Mouse (Mus musculus) limb, embryonic 12.5 days (tissue): ENCODE measurements around the gene Nfyb. TPM values are rescaled to one million over a fixed set of nuclear protein-coding genes. Genes with fewer than 3 reads are reported as not detected.

Experiments
- ATAC-seq: fragments of 200-750 bp; cut with Nextera tagmentation; 2 replicates; pipeline ENCODE4 v1.8.0; 2017; ENCODE audit warnings: low read depth, moderate TSS enrichment; ENCODE audit not compliant: insufficient number of reproducible peaks, insufficient read depth, low FRiP score, low TSS enrichment
- H3K27ac ChIP-seq: fragments of 300-500 bp; sonication (generic); 2 replicates; pipeline ENCODE4 v1.5.1; 2016; ENCODE audit warnings: mild to moderate bottlenecking, moderate library complexity
- H3K27me3 ChIP-seq: fragments of 300-500 bp; sonication (generic); 2 replicates; pipeline ENCODE4 v1.6.1; 2016; ENCODE audit warnings: mild to moderate bottlenecking, moderate library complexity
- H3K36me3 ChIP-seq: fragments of 300-500 bp; sonication (generic); 2 replicates; pipeline ENCODE4 v1.6.1; 2016; ENCODE audit warnings: mild to moderate bottlenecking, moderate library complexity
- H3K4me1 ChIP-seq: fragments of 300-500 bp; sonication (generic); replicated peaks from 2 replicates; pipeline ENCODE4 v1.6.1; 2016
- H3K4me2 ChIP-seq: fragments of 300-500 bp; sonication (generic); 2 replicates; pipeline ENCODE4 v1.6.1; 2016; ENCODE audit warnings: mild to moderate bottlenecking, moderate library complexity
- H3K4me3 ChIP-seq: fragments of 300-500 bp; sonication (generic); replicated peaks from 2 replicates; pipeline ENCODE4 v1.5.1; 2016; ENCODE audit warnings: mild to moderate bottlenecking
- H3K9ac ChIP-seq: fragments of 300-500 bp; sonication (generic); replicated peaks from 2 replicates; pipeline ENCODE4 v1.6.1; 2016; ENCODE audit warnings: mild to moderate bottlenecking, moderate library complexity
- H3K9me3 ChIP-seq: fragments of 300-500 bp; sonication (generic); 2 replicates; pipeline ENCODE4 v1.6.1; 2016; ENCODE audit warnings: mild to moderate bottlenecking, moderate library complexity
- WGBS: fragments of 180-500 bp; shearing (Covaris S2); methylation state at CpG from one replicate; pipeline ENCODE4 v1.1.7; 2016; 5-methylcytosine and 5-hydroxymethylcytosine counted together
- polyA plus RNA-seq: library from polyadenylated mRNA; unstranded; fragments of >200 nt; fragmentation: Nextera tagmentation; extraction: Ambion mirVana; gene quantifications from 2 replicates; pipeline ENCODE4 v1.2.1, GENCODE M21; 2016

Nfyb gene
- polyA plus RNA-seq, 1 experiment from 2014 or later = 66.8 TPM

- ATAC-seq = no peak
- Histone ChIP-seq H3K4me3 (no peak overlapping the region), H3K27ac (no peak overlapping the region), H3K4me2 (no peak overlapping the region), H3K36me3 (peaks cover 81% of the 10 kb centered on the region), H3K9me3 (no peaks in the 10 kb centered on the region), H3K27me3 (no peaks in the 10 kb centered on the region), H3K4me1 (no peaks in the 10 kb centered on the region), H3K9ac (no peak overlapping the region)
- WGBS = 89% methylated on average over 6 of the region's 6 CpGs
These were observed 19.6 kb downstream of the Nfyb start for GRCm38 (mm10) chr10:82744296-82744695.

- no peak overlapping the region for H3K9ac ChIP-seq
- H3K4me3 ChIP-seq = no peak overlapping the region
- ATAC-seq = no peak
- H3K4me1 ChIP-seq = no peaks in the 10 kb centered on the region
- no peak overlapping the region for H3K4me2 ChIP-seq
- 78% methylated on average over 1 of the region's 1 CpGs for WGBS
- no peak overlapping the region for H3K27ac ChIP-seq
- peaks cover 78% of the 10 kb centered on the region for H3K36me3 ChIP-seq
- H3K27me3 ChIP-seq = no peaks in the 10 kb centered on the region
- no peaks in the 10 kb centered on the region for H3K9me3 ChIP-seq
These were observed 21.4 kb downstream of the Nfyb start for GRCm38 (mm10) chr10:82742578-82742977.

GRCm38 (mm10) chr10:82741876-82742275 lies 22.1 kb downstream of the Nfyb start:
- H3K4me3 ChIP-seq = no peak overlapping the region
- no peak overlapping the region for H3K4me2 ChIP-seq
- no peaks in the 10 kb centered on the region for H3K27me3 ChIP-seq
- no peaks in the 10 kb centered on the region for H3K9me3 ChIP-seq
- no peaks in the 10 kb centered on the region for H3K4me1 ChIP-seq
- H3K36me3 ChIP-seq = peaks cover 75% of the 10 kb centered on the region
- H3K9ac ChIP-seq = no peak overlapping the region
- ATAC-seq = no peak
- WGBS = 94% methylated on average over 4 of the region's 4 CpGs
- no peak overlapping the region for H3K27ac ChIP-seq

GRCm38 (mm10) chr10:82741354-82741753 lies 22.6 kb downstream of the Nfyb start:
- no peak for ATAC-seq
- Histone ChIP-seq H3K27me3 (no peaks in the 10 kb centered on the region), H3K36me3 (peaks cover 74% of the 10 kb centered on the region), H3K9ac (no peak overlapping the region), H3K4me2 (no peak overlapping the region), H3K9me3 (no peaks in the 10 kb centered on the region), H3K4me3 (no peak overlapping the region), H3K4me1 (no peaks in the 10 kb centered on the region), H3K27ac (no peak overlapping the region)
- WGBS = 79% methylated on average over 8 of the region's 8 CpGs

GRCm38 (mm10) chr10:82699296-82699941 lies 64.5 kb downstream of the Nfyb start:
- no peaks in the 10 kb centered on the region for H3K9me3 ChIP-seq
- peak overlapping the region; percentile 94 for H3K4me3 ChIP-seq
- peak overlapping the region; percentile 79 for H3K9ac ChIP-seq
- ATAC-seq = peak; percentile 64
- peak overlapping the region; percentile 56; the same call in 1 of the 2 replicates for H3K27ac ChIP-seq
- no peaks in the 10 kb centered on the region; the same call in 1 of the 2 replicates for H3K27me3 ChIP-seq
- peak overlapping the region; percentile 90 for H3K4me2 ChIP-seq
- WGBS = under 1% methylated on average over 55 of the region's 59 CpGs
- peaks cover 20% of the 10 kb centered on the region for H3K36me3 ChIP-seq
- peaks cover 9% of the 10 kb centered on the region for H3K4me1 ChIP-seq

GRCm38 (mm10) chr10:82698712-82699261 lies 65.2 kb downstream of the Nfyb start:
- Histone ChIP-seq H3K4me3 (peak overlapping the region; percentile 94), H3K4me2 (peak overlapping the region; percentile 90), H3K9me3 (no peaks in the 10 kb centered on the region), H3K27me3 (no peaks in the 10 kb centered on the region; the same call in 1 of the 2 replicates), H3K9ac (peak overlapping the region; percentile 79), H3K27ac (peak overlapping the region; percentile 56; the same call in 1 of the 2 replicates), H3K36me3 (peaks cover 16% of the 10 kb centered on the region), H3K4me1 (peaks cover 9% of the 10 kb centered on the region)
- peak; percentile 91 for ATAC-seq
- 2% methylated on average over 38 of the region's 42 CpGs for WGBS

Other genes with a start within 250 kb of the Nfyb start
- 45.1 and 54.3 TPM in 2 replicates for gene 1190007I07Rik, start 140.9 kb downstream of the Nfyb start, polyA plus RNA-seq
- gene Tdg, start 134.3 kb downstream of the Nfyb start, polyA plus RNA-seq = 207 and 209 TPM in 2 replicates
- 9.6 and 11.4 TPM in 2 replicates for gene Glt8d2, start 73.5 kb downstream of the Nfyb start, polyA plus RNA-seq
- gene Hcfc2, start 68.0 kb downstream of the Nfyb start, polyA plus RNA-seq = 47.9 and 48.6 TPM in 2 replicates
- gene Txnrd1, start 69.8 kb upstream of the Nfyb start, polyA plus RNA-seq = 149 TPM in 2 replicates
- 0.59 and 0.68 TPM in 2 replicates for gene Eid3, start 102.5 kb upstream of the Nfyb start, polyA plus RNA-seq
- gene Chst11, start 221.4 kb upstream of the Nfyb start, polyA plus RNA-seq = 2.5 and 3.1 TPM in 2 replicates